Mouse (Mus musculus) embryonic facial prominence, embryonic 11.5 days (tissue): ENCODE results near the gene Papss1. TPM values are rescaled to one million over a fixed set of nuclear protein-coding genes. Genes with fewer than 3 reads are reported as not detected.

ENCODE experiments used
- ATAC-seq: fragments of 200-750 bp; cut with Nextera tagmentation; replicated peaks from 2 replicates; pipeline ENCODE4 v1.8.0; 2017; ENCODE audit warnings: low read depth; ENCODE audit not compliant: insufficient number of reproducible peaks, low FRiP score, low TSS enrichment
- DNase-seq: peaks from one replicate; pipeline ENCODE4 v3.0.0-alpha.2; 2015; ENCODE audit warnings: low spot score
- H3K27ac ChIP-seq: fragments of 300-500 bp; sonication (generic); replicated peaks from 2 replicates; pipeline ENCODE4 v1.5.1; 2014; ENCODE audit warnings: mild to moderate bottlenecking, low read depth, low read length, control low read depth
- H3K27me3 ChIP-seq: fragments of 300-500 bp; sonication (generic); 2 replicates; pipeline ENCODE4 v1.6.1; 2014; ENCODE audit warnings: mild to moderate bottlenecking, low read length, moderate library complexity, mixed read lengths; ENCODE audit not compliant: control insufficient read depth, insufficient read depth
- H3K36me3 ChIP-seq: fragments of 300-500 bp; sonication (generic); replicated peaks from 2 replicates; pipeline ENCODE4 v1.6.1; 2014; ENCODE audit warnings: low read depth, mild to moderate bottlenecking, low read length, moderate library complexity, mixed read lengths; ENCODE audit not compliant: control insufficient read depth, insufficient read depth
- H3K4me1 ChIP-seq: fragments of 300-500 bp; sonication (generic); 2 replicates; pipeline ENCODE4 v1.6.1; 2014; ENCODE audit warnings: low read length, mixed read lengths; ENCODE audit not compliant: control insufficient read depth, insufficient read depth
- H3K4me2 ChIP-seq: fragments of 300-500 bp; sonication (generic); 2 replicates; pipeline ENCODE4 v1.6.1; 2014; ENCODE audit warnings: low read depth, mild to moderate bottlenecking, control low read depth, low read length, moderate library complexity
- H3K4me3 ChIP-seq: fragments of 300-500 bp; sonication (generic); 2 replicates; pipeline ENCODE4 v1.5.1; 2014; ENCODE audit warnings: low read depth, low read length, control low read depth
- H3K9ac ChIP-seq: fragments of 300-500 bp; sonication (generic); replicated peaks from 2 replicates; pipeline ENCODE4 v1.6.1; 2014; ENCODE audit warnings: mild to moderate bottlenecking, control low read depth, low read length
- H3K9me3 ChIP-seq: fragments of 300-500 bp; sonication (generic); replicated peaks from 2 replicates; pipeline ENCODE4 v1.6.1; 2016; ENCODE audit warnings: mild to moderate bottlenecking, low read length, inconsistent platforms, mixed read lengths; ENCODE audit not compliant: control insufficient read depth
- WGBS: fragments of 180-500 bp; shearing (Covaris S2); extraction: QIAGEN DNeasy Blood & Tissue Kit; methylation state at CpG from one replicate; pipeline ENCODE4 v1.1.7; 2014; 5-methylcytosine and 5-hydroxymethylcytosine counted together
- polyA plus RNA-seq: library from polyadenylated mRNA; unstranded; fragments of >200 nt; fragmentation: Nextera tagmentation; extraction: Ambion mirVana; gene quantifications from 2 replicates; pipeline ENCODE4 v1.2.1, GENCODE M21; 2014

Gene Papss1
- polyA plus RNA-seq, 1 experiment from 2014 or later, result 104 TPM

DNA sequence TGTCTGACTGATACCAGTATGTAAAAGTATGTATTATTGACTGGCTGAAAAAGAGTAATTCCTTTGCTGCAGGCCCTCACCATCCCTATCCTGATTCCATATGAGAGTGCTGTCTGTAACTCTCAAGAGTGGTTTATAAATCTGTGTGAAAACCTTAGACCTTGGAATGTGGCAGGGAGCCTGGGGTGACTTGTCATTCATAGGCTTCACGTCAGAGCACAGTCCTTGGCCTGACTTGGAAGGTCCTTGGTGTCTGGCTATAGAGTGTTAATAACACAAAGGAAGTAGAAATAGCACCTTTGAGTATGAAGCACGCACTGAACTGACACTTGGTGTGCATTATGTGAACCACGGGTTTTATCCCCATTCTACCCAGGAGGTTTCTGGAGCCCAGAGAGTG is 64.4 kb downstream of the Papss1 start:
- DNase-seq (no peak), ATAC-seq (no peak)
- Histone ChIP-seq H3K4me1 (no peaks in the 10 kb centered on the region), H3K9ac (no peak overlapping the region), H3K4me2 (no peak overlapping the region), H3K27me3 (no peaks in the 10 kb centered on the region), H3K4me3 (no peak overlapping the region), H3K27ac (no peak overlapping the region), H3K36me3 (no peaks in the 10 kb centered on the region), H3K9me3 (no peaks in the 10 kb centered on the region)
- WGBS, result 79% methylated on average over 3 of the region's 3 CpGs

DNA sequence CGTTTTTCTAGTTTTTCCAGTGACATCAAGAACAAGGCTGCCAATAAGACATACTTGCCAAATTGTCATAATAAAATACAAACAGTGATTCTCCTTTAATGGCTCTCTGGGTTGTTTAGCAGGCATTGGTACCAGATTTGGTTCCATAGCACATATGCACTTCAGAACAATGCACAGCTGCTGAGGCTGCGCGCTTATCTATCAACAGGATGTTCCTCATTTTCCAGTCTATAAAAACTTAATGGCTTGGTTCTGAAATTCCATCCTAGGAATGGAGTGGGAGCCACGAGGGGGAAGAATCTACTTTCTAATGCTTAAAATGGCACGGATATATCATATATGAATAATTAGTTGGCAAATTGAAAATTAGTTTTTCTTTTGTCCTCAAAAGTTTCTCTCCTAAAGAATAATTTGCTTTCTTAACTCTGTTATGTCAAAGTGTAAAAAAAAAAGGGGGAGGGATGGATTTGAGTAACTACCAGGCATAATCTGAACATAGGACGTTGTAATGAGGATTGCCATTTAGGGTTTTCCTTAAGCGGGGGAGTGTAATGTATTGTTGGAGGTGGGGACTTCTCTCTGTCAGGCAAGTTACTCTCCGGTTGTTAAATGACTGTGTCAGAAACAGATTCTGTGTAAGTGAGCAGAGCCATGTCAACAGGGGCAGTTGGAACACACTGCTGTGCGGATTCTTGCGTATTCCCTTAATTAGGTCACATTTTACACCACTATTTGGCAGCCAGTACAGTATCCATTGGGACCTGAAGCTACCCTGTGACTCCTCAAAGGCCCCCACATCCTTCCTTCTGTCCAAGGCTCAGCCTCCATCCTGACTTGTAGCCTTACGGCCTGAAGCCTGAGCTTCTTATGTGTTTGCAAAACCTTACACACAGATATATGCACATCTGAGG is 66.1 kb downstream of the Papss1 start:
- H3K27ac ChIP-seq, result no peak overlapping the region
- DNase-seq, result no peak
- H3K9me3 ChIP-seq, result no peaks in the 10 kb centered on the region
- H3K27me3 ChIP-seq, result no peaks in the 10 kb centered on the region
- H3K4me3 ChIP-seq, result no peak overlapping the region
- ATAC-seq, result no peak
- no peak overlapping the region for H3K4me2 ChIP-seq
- WGBS, result 84% methylated on average over 11 of the region's 11 CpGs
- no peak overlapping the region for H3K9ac ChIP-seq
- H3K36me3 ChIP-seq, result no peaks in the 10 kb centered on the region
- no peaks in the 10 kb centered on the region for H3K4me1 ChIP-seq

DNA sequence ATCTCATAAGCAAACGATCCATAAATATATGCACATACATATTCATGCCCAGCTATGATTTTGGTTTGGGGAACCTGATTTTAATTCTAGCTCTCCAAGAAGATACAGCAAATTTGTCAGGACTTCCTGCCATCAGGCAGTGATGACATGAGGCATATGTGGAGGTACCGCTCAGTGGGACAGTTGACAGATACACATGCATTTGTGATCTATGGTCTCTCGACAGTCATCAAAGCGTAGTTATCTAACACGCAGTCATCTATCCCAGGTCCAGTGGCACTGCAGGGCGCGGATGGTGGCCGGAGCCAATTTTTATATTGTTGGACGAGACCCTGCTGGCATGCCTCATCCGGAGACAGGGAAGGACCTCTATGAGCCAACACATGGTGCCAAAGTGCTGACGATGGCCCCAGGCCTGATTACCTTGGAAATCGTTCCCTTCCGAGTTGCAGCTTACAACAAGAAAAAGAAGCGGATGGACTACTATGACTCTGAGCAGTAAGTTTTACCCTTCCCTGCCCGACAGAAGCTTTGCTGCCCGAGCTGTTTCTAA is 66.8 kb downstream of the Papss1 start:
- H3K9ac ChIP-seq, result no peak overlapping the region
- DNase-seq (no peak), ATAC-seq (no peak)
- H3K9me3 ChIP-seq, result no peaks in the 10 kb centered on the region
- no peaks in the 10 kb centered on the region for H3K4me1 ChIP-seq
- H3K36me3 ChIP-seq, result no peaks in the 10 kb centered on the region
- H3K27me3 ChIP-seq, result no peaks in the 10 kb centered on the region
- no peak overlapping the region for H3K4me2 ChIP-seq
- H3K27ac ChIP-seq, result no peak overlapping the region
- 91% methylated on average over 16 of the region's 16 CpGs for WGBS
- H3K4me3 ChIP-seq, result no peak overlapping the region

DNA sequence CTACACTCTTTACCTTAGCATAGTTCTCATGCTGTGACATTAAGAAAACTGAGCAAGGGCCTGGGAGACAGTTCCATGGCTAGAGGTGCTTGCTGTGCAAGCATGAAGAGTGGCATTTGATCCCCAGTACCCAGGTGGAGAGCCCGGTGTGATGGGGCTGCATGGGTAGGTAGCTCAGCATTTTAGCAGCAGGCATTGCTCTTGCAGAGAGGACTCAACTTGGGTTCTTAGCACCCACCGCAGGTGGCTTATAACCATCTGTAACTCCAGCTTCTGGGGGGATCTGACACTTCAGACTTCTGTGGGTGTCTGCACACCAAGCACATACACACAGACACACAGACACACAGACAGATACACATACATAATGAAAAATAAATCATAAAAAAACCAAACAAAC is 69.5 kb downstream of the Papss1 start:
- Histone ChIP-seq H3K4me1 (no peaks in the 10 kb centered on the region), H3K4me2 (no peak overlapping the region), H3K9me3 (no peaks in the 10 kb centered on the region), H3K27me3 (no peaks in the 10 kb centered on the region), H3K4me3 (no peak overlapping the region), H3K9ac (no peak overlapping the region), H3K27ac (no peak overlapping the region), H3K36me3 (no peaks in the 10 kb centered on the region)
- ATAC-seq (no peak), DNase-seq (no peak)
- WGBS, result 90% methylated on average over 2 of the region's 2 CpGs

DNA sequence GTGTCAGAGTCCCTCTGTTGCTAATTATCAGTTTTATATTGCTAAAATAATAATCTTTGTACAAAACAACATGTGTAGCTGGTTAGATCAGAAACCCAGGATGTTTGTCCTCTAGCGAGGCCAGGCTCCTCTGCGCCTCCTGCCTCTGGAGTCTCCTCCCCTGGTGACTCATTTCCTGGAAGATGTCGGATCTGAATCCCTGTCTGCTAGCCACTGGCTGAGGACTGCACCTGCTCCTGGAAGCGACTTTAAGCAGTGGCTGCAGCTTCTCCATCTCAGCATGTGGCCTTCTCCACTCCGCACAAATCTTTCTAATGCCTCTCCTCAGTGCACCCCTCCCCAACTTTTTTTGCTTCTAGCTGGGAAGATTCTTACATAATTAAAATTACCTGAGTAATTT is 71.6 kb downstream of the Papss1 start:
- Histone ChIP-seq H3K4me3 (no peak overlapping the region), H3K36me3 (no peaks in the 10 kb centered on the region), H3K4me2 (no peak overlapping the region), H3K27ac (no peak overlapping the region), H3K27me3 (no peaks in the 10 kb centered on the region), H3K4me1 (no peaks in the 10 kb centered on the region), H3K9ac (no peak overlapping the region), H3K9me3 (no peaks in the 10 kb centered on the region)
- WGBS, result 52% methylated on average over 5 of the region's 5 CpGs
- ATAC-seq (no peak), DNase-seq (no peak)

DNA sequence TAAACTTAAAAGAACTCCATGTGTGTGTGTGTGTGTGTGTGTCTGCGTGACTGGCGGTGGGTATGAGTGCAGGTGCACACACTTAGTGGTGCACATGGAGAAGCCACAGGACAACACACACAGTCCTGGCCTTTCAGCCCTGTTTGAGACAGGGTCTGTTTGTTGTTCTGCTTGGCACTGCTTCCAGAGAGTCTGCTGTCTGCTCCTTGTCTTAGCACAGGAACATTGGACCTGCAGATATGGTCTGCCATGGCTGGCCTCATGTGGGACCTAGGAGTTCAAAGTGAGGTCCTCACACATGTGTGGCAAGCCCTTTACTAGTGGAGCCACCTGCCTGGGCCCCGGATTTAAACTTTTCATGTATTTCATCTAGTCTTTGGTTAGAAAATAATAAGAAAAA is 72.4 kb downstream of the Papss1 start:
- no peaks in the 10 kb centered on the region for H3K9me3 ChIP-seq
- no peak overlapping the region for H3K27ac ChIP-seq
- H3K36me3 ChIP-seq, result no peaks in the 10 kb centered on the region
- H3K4me3 ChIP-seq, result no peak overlapping the region
- H3K4me2 ChIP-seq, result no peak overlapping the region
- DNase-seq, result no peak
- H3K27me3 ChIP-seq, result no peaks in the 10 kb centered on the region
- ATAC-seq, result 0 out of 2 replicates have a peak, but pooled peaks have one; percentile 27
- H3K9ac ChIP-seq, result no peak overlapping the region
- WGBS, result 89% methylated on average over 3 of the region's 3 CpGs
- no peaks in the 10 kb centered on the region for H3K4me1 ChIP-seq

DNA sequence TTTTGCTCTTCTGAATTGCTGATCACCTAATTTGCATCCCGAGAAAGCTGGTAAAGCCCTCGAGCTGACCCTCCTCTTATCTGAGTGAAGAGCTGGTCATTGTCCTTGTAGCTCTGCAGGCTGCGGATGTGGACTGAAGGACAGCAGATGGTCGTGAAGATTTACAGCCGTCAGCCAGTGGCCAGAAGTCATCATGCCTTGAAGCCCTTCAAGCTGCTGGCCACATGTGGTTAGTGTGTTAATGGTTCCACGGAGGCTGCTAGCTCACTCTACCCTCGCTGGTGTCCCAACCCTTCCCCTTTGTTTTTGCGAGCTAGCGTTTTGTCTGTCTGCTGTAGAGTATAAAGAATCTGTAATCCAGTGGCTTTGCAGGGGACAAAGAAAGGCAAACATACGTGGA is 73.1 kb downstream of the Papss1 start:
- Histone ChIP-seq H3K36me3 (no peaks in the 10 kb centered on the region), H3K27ac (no peak overlapping the region), H3K27me3 (no peaks in the 10 kb centered on the region), H3K4me1 (no peaks in the 10 kb centered on the region), H3K9ac (no peak overlapping the region), H3K9me3 (no peaks in the 10 kb centered on the region), H3K4me2 (no peak overlapping the region), H3K4me3 (no peak overlapping the region)
- DNase-seq, result no peak
- no peak; the same call in 1 of the 2 replicates for ATAC-seq
- WGBS, result 53% methylated on average over 10 of the region's 10 CpGs

DNA sequence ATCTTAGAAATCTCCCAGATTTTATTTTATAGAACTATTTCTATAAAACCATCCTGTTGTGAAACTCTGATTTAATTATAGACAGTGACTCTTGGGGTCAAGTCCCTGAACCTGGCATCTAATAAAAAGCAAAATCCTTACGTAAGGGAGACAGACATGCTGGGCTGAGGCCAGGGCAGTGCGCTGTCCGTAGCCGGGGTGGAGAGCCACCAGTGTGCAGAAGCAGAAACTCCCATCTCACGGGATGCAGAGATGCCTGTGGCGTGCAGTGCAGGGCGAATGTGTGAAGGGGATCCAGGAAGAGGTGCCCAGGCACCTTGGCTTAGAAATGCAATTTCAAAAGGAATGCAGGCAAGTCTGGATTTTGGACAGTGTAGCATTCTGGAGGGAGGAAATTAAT is 73.6 kb downstream of the Papss1 start:
- H3K36me3 ChIP-seq, result no peaks in the 10 kb centered on the region
- ATAC-seq, result no peak; the same call in 1 of the 2 replicates
- DNase-seq, result no peak
- H3K27me3 ChIP-seq, result no peaks in the 10 kb centered on the region
- no peak overlapping the region for H3K27ac ChIP-seq
- no peak overlapping the region for H3K9ac ChIP-seq
- WGBS, result 78% methylated on average over 7 of the region's 7 CpGs
- no peak overlapping the region for H3K4me3 ChIP-seq
- no peaks in the 10 kb centered on the region for H3K4me1 ChIP-seq
- no peaks in the 10 kb centered on the region for H3K9me3 ChIP-seq
- no peak overlapping the region for H3K4me2 ChIP-seq
